Mouse (Mus musculus) myocyte (in vitro differentiated cells): ENCODE results near the gene Pax6. TPM values are rescaled to one million over a fixed set of nuclear protein-coding genes. Genes with fewer than 3 reads are reported as not detected.

Source experiments
- H3K27me3 ChIP-seq: one replicate; pipeline ENCODE4 v1.6.1; 2011; ENCODE audit not compliant: control insufficient read depth, insufficient read depth, insufficient read length
- H3K36me3 ChIP-seq: one replicate; pipeline ENCODE4 v1.6.1; 2011; ENCODE audit not compliant: control insufficient read depth, insufficient read depth
- H3K4me2 ChIP-seq: one replicate; pipeline ENCODE4 v1.6.1; 2011; ENCODE audit warnings: low read depth, control low read depth
- H3K4me3 ChIP-seq: one replicate; pipeline ENCODE4 v1.5.1; 2011; ENCODE audit warnings: mild to moderate bottlenecking, control low read depth, moderate library complexity
- H3K79me2 ChIP-seq: one replicate; pipeline ENCODE4 v1.6.1; 2011; ENCODE audit not compliant: control insufficient read depth, insufficient read depth
- H3ac ChIP-seq: one replicate; pipeline ENCODE4 v1.6.1; 2011; ENCODE audit not compliant: control insufficient read depth, insufficient read length
- CEBPB ChIP-seq: IDR thresholded peaks from 2 replicates; pipeline ENCODE4 v1.6.1; 2011; ENCODE audit warnings: mild to moderate bottlenecking, moderate library complexity; ENCODE audit not compliant: poor library complexity, insufficient read depth, severe bottlenecking
- E2F4 ChIP-seq: IDR thresholded peaks from one replicate; pipeline ENCODE4 v1.6.1; 2011; ENCODE audit warnings: mild to moderate bottlenecking, control low read depth, moderate library complexity; ENCODE audit not compliant: insufficient read depth
- MAX ChIP-seq: IDR thresholded peaks from one replicate; pipeline ENCODE4 v1.6.1; 2011; ENCODE audit warnings: low read depth, mild to moderate bottlenecking, control low read depth
- MYOD1 ChIP-seq, 3 experiments: IDR thresholded peaks; one replicate each; pipeline ENCODE4 v1.6.1; 2011; ENCODE audit warnings: control low read depth in 2 of 3, low read depth in 2 of 3, mild to moderate bottlenecking in 2 of 3, moderate library complexity in 1 of 3; ENCODE audit not compliant: insufficient read length in 2 of 3, control insufficient read depth in 1 of 3
- MYOG ChIP-seq, 3 experiments: IDR thresholded peaks; one replicate each; pipeline ENCODE4 v1.6.1; 2011; ENCODE audit warnings: control low read depth in 2 of 3, low read depth in 2 of 3, mild to moderate bottlenecking in 2 of 3; ENCODE audit not compliant: insufficient read length in 2 of 3, control insufficient read depth in 1 of 3, insufficient read depth in 1 of 3
- POLR2A ChIP-seq: IDR thresholded peaks from one replicate; pipeline ENCODE4 v1.6.1; 2011; ENCODE audit warnings: low read depth, mild to moderate bottlenecking, control low read depth, moderate library complexity; ENCODE audit not compliant: insufficient read length
- POLR2AphosphoS2 ChIP-seq: IDR thresholded peaks from one replicate; pipeline ENCODE4 v1.6.1; 2011; ENCODE audit warnings: low read depth, control low read depth; ENCODE audit not compliant: insufficient read length
- REST ChIP-seq: IDR thresholded peaks from one replicate; pipeline ENCODE4 v1.6.1; 2011; ENCODE audit warnings: mild to moderate bottlenecking, control low read depth, moderate library complexity; ENCODE audit not compliant: insufficient read depth, insufficient read length
- SRF ChIP-seq: IDR thresholded peaks from one replicate; pipeline ENCODE4 v1.6.1; 2011; ENCODE audit warnings: low read depth; ENCODE audit not compliant: control insufficient read depth, insufficient read length
- TCF12 ChIP-seq: IDR thresholded peaks from one replicate; pipeline ENCODE4 v1.6.1; 2011; ENCODE audit warnings: mild to moderate bottlenecking, control low read depth; ENCODE audit not compliant: poor library complexity, insufficient read depth, severe bottlenecking
- TCF3 ChIP-seq: IDR thresholded peaks from one replicate; pipeline ENCODE4 v1.6.1; 2011; ENCODE audit warnings: low read depth, control low read depth; ENCODE audit not compliant: insufficient read length
- USF1 ChIP-seq: IDR thresholded peaks from one replicate; pipeline ENCODE4 v1.6.1; 2011; ENCODE audit warnings: low read depth, mild to moderate bottlenecking, control low read depth, moderate library complexity
- polyA plus RNA-seq: library from polyadenylated mRNA; unstranded; fragments of >200 nt; fragmentation: generic; extraction: Trizol; gene quantifications from one replicate; pipeline ENCODE4 v1.2.1, GENCODE M21; 2012; ENCODE audit warnings: missing spikeins

Pax6 gene
- polyA plus RNA-seq, 1 experiment = 0.37 TPM

DNA sequence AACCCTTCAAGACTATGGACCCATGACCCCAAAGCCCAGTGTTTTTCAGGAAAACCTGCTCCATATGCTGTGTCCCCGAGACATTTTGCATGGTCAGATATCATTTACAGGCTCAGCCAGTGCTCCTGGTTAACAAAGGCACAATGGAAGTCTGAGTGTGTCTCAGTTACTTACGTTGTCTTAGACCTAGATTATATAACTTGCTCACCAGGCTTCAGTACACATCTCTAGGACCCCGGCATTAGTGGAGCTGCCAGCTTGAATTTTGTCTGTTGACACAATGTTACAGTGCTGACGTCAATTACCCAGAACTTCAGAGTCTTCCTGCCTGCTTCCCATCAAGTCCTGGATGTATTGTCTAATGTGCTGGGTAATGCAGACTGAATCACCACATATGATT is 33.1 kb downstream of the Pax6 start:
- Histone ChIP-seq H3K4me2 (no peak overlapping the region), H3ac (no peak overlapping the region), H3K4me3 (no peak overlapping the region), H3K36me3 (no peaks in the 10 kb centered on the region), H3K79me2 (no peaks in the 10 kb centered on the region), H3K27me3 (no peaks in the 10 kb centered on the region)
- TF ChIP-seq CEBPB (no peak), POLR2A (no peak), REST (no peak)

DNA sequence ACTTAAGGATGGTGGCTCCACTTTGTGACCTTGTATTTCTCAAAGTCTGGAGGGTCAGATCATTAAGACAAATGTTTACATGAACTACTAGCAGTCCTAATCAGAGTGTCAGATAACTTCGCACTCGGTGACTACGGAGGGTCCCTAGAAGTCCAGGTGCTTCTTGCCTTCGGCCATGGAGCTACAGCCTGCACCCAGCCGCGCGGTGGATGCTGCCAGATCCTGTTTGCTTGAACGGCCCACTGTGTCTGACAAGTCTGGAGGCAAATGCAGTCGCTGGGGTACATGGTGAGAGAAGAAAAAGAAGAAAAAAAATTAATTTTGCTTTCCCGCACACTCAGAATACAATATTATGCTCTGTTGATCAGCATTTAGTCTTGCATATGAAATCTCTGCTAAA is 33.9 kb downstream of the Pax6 start:
- Histone ChIP-seq H3K4me3 (no peak overlapping the region), H3K36me3 (no peaks in the 10 kb centered on the region), H3K4me2 (no peak overlapping the region), H3K79me2 (no peaks in the 10 kb centered on the region), H3K27me3 (no peaks in the 10 kb centered on the region), H3ac (no peak overlapping the region)
- TF ChIP-seq TCF12 (no peak), MAX (no peak), TCF3 (no peak), REST (no peak), POLR2AphosphoS2 (no peak), E2F4 (no peak), MYOG (IDR thresholded peaks at IDR 0.05; ENCODE audit: control insufficient read depth in 1 of 3, insufficient read depth in 1 of 3, insufficient read length in 2 of 3, low read depth in 2 of 3) (no peak), MYOD1 (IDR thresholded peaks at IDR 0.05; ENCODE audit: control insufficient read depth in 1 of 3, insufficient read length in 2 of 3, low read depth in 2 of 3) (no peak), SRF (no peak), CEBPB (no peak)

DNA sequence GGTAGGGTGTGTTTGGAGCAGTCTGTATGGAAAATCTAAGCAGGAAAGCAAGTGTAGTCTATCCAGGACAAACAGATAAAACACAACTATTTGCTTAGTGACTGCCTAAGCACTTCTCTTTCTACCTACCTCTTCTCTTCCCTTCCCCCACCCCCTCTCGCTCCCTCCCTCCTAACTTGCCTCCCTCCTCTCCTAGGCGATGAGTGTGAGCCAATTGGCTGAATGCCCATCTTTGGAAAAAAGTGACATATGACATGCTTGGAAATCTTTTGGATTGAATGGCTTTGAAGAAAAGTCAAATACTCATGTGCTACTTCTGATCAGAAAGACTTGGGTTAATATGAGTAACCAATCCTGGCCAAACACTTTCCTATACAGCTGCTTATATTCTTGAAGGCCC is 36.6 kb downstream of the Pax6 start:
- Histone ChIP-seq H3K79me2 (no peaks in the 10 kb centered on the region), H3K4me2 (no peak overlapping the region), H3K36me3 (no peaks in the 10 kb centered on the region), H3K27me3 (no peaks in the 10 kb centered on the region), H3ac (no peak overlapping the region), H3K4me3 (no peak overlapping the region)
- TF ChIP-seq TCF12 = no peak
- TF ChIP-seq CEBPB = no peak
- TF ChIP-seq REST = no peak
- TF ChIP-seq MYOG (IDR thresholded peaks at IDR 0.05; ENCODE audit: control insufficient read depth in 1 of 3, insufficient read depth in 1 of 3, insufficient read length in 2 of 3, low read depth in 2 of 3) = no peak
- TF ChIP-seq TCF3 = no peak
- no peak for TF ChIP-seq POLR2AphosphoS2
- no peak for TF ChIP-seq MAX
- TF ChIP-seq E2F4 = no peak
- TF ChIP-seq SRF = no peak
- no peak for TF ChIP-seq MYOD1 (IDR thresholded peaks at IDR 0.05; ENCODE audit: control insufficient read depth in 1 of 3, insufficient read length in 2 of 3, low read depth in 2 of 3)
- TF ChIP-seq POLR2A = no peak
- TF ChIP-seq USF1 = no peak

DNA sequence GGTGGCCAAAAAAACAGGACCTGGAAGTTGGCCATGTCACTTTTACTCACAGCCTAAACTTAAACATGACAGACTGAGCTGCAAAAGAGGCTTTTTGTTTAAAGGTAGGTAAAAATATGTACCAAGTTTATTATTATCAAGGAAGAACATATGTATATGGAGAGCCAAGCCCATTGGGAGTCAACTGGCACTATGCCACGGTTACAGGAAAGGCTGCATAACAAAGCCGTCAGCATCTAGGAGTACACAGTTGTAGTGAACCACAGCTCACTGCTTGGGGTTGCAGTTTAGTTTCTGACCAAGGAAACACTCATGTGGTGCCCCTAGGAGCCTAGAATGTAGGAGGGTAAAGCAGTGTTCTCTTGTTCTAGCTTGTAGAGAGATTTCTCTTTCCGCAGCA is 40.4 kb downstream of the Pax6 start:
- H3K36me3 ChIP-seq = no peaks in the 10 kb centered on the region
- H3K4me3 ChIP-seq = no peak overlapping the region
- no peak overlapping the region for H3ac ChIP-seq

DNA sequence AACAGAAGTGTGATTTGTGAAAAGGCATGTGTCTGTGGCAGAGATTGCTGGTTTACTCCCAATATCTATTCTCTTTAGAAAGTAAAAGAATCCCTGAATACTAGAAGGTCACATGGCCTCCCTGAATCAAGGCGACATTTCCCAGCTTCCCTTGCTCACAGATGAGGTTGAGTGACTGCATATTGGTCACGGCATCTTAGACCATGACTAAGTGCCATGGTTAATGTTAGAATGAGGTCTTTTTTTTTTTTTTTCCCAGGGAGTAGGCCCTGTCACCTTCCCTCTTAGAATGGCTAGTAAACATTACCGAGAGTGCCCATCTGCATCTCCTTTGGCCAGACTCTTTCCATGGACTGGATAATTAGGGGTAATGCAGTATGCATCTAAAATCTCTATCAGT is 41.8 kb downstream of the Pax6 start:
- Histone ChIP-seq H3ac (no peak overlapping the region), H3K36me3 (no peaks in the 10 kb centered on the region), H3K4me2 (no peak overlapping the region), H3K79me2 (no peaks in the 10 kb centered on the region), H3K4me3 (no peak overlapping the region), H3K27me3 (no peaks in the 10 kb centered on the region)
- no peak for TF ChIP-seq E2F4
- TF ChIP-seq MYOD1 (IDR thresholded peaks at IDR 0.05; ENCODE audit: control insufficient read depth in 1 of 3, insufficient read length in 2 of 3, low read depth in 2 of 3) = no peak
- no peak for TF ChIP-seq REST
- no peak for TF ChIP-seq MAX
- TF ChIP-seq POLR2AphosphoS2 = no peak
- TF ChIP-seq CEBPB = no peak
- TF ChIP-seq TCF12 = no peak
- TF ChIP-seq USF1 = no peak
- TF ChIP-seq MYOG (IDR thresholded peaks at IDR 0.05; ENCODE audit: control insufficient read depth in 1 of 3, insufficient read depth in 1 of 3, insufficient read length in 2 of 3, low read depth in 2 of 3) = no peak

More for the DNA sequence above, 40.4 kb downstream of the Pax6 start:
- Histone ChIP-seq H3K27me3 (no peaks in the 10 kb centered on the region), H3K4me2 (no peak overlapping the region), H3K79me2 (no peaks in the 10 kb centered on the region)
- TF ChIP-seq USF1 (no peak), E2F4 (no peak), SRF (no peak), MAX (no peak), MYOD1 (IDR thresholded peaks at IDR 0.05; ENCODE audit: control insufficient read depth in 1 of 3, insufficient read length in 2 of 3, low read depth in 2 of 3) (no peak), MYOG (IDR thresholded peaks at IDR 0.05; ENCODE audit: control insufficient read depth in 1 of 3, insufficient read depth in 1 of 3, insufficient read length in 2 of 3, low read depth in 2 of 3) (no peak), POLR2A (no peak), TCF12 (no peak), TCF3 (no peak), CEBPB (no peak), POLR2AphosphoS2 (no peak), REST (no peak)
